Mouse (Mus musculus) cerebellum, postnatal 10 days (tissue): Measurements from ENCODE around the gene Hoxc10.

ENCODE experiments used
- DNase-seq, 2 experiments: peaks; one replicate each; pipeline ENCODE4 v3.0.0; 2021; ENCODE audit warnings: mixed read lengths in 2 of 2

Hoxc10 gene

GRCm38 (mm10) chr15:102966776-102967311 lies at the start of gene Hoxc10:
Gene Hoxc10, plus strand, starts transcription at chr15:102966796.
- DNase-seq, result no peak

- DNase-seq, result no peak
Measured at GRCm38 (mm10) chr15:102917972-102918572, 48.5 kb upstream of the Hoxc10 start.

GRCm38 (mm10) chr15:102918611-102919265 lies 47.9 kb upstream of the Hoxc10 start:
- DNase-seq, result no peak

- DNase-seq, result no peak
Measured at GRCm38 (mm10) chr15:102919336-102920180, 47.0 kb upstream of the Hoxc10 start.

- DNase-seq, result peak in 1 of 2 experiments; percentile 21
Measured at GRCm38 (mm10) chr15:102920619-102921018, 46.0 kb upstream of the Hoxc10 start.

GRCm38 (mm10) chr15:102921053-102922011 lies 45.3 kb upstream of the Hoxc10 start, which contains the start of gene Hoxc13:
Gene Hoxc13, plus strand, starts transcription at chr15:102921103.
- no peak for DNase-seq

- DNase-seq, result no peak
Measured at GRCm38 (mm10) chr15:102922012-102922362, 44.6 kb upstream of the Hoxc10 start.

GRCm38 (mm10) chr15:102922636-102923500 lies 43.7 kb upstream of the Hoxc10 start:
- no peak for DNase-seq

GRCm38 (mm10) chr15:102927032-102927645 lies 39.5 kb upstream of the Hoxc10 start:
- DNase-seq, result no peak

GRCm38 (mm10) chr15:102931706-102932358 lies 34.8 kb upstream of the Hoxc10 start:
- DNase-seq, result no peak

GRCm38 (mm10) chr15:102934438-102934837 lies 32.2 kb upstream of the Hoxc10 start:
- no peak for DNase-seq

- no peak for DNase-seq
Measured at GRCm38 (mm10) chr15:102934897-102935296, 31.7 kb upstream of the Hoxc10 start.

- no peak for DNase-seq
Measured at GRCm38 (mm10) chr15:102936279-102936972, 30.2 kb upstream of the Hoxc10 start, which contains the start of gene Hoxc12. Gene Hoxc12, plus strand, starts transcription at chr15:102936757.

GRCm38 (mm10) chr15:102937036-102937666 lies 29.4 kb upstream of the Hoxc10 start:
- DNase-seq, result no peak

- DNase-seq, result no peak
Measured at GRCm38 (mm10) chr15:102939256-102940155, 27.1 kb upstream of the Hoxc10 start.

GRCm38 (mm10) chr15:102942739-102943467 lies 23.7 kb upstream of the Hoxc10 start:
- DNase-seq, result peak in 1 of 2 experiments; percentile 17

GRCm38 (mm10) chr15:102943468-102943813 lies 23.2 kb upstream of the Hoxc10 start:
- DNase-seq, result no peak
